Mouse (Mus musculus) ES-E14 (cell line): ENCODE data around the gene Arf3.

Experiments
- CHD2 ChIP-seq: IDR thresholded peaks from 2 replicates; pipeline ENCODE4 v1.6.1; 2014; ENCODE audit warnings: mild to moderate bottlenecking, low read depth, low read length, inconsistent platforms
- HCFC1 ChIP-seq: IDR thresholded peaks from 2 replicates; pipeline ENCODE4 v1.6.1; 2012; ENCODE audit warnings: low read length, inconsistent platforms, borderline replicate concordance; ENCODE audit not compliant: insufficient read depth
- MAFK ChIP-seq: IDR thresholded peaks from 2 replicates; pipeline ENCODE4 v1.6.1; 2014; ENCODE audit warnings: mild to moderate bottlenecking, low read depth, low read length, inconsistent platforms; ENCODE audit not compliant: insufficient read depth
- ZC3H11A ChIP-seq: IDR thresholded peaks from 2 replicates; pipeline ENCODE4 v1.6.1; 2012; ENCODE audit warnings: low read depth, mild to moderate bottlenecking, inconsistent platforms, low read length, borderline replicate concordance
- ZNF384 ChIP-seq: IDR thresholded peaks from 2 replicates; pipeline ENCODE4 v1.6.1; 2012; ENCODE audit warnings: low read depth, low read length, inconsistent platforms

GRCm38 (mm10) chr15:98742766-98743428, 20.1 kb downstream of the Arf3 start:
- TF ChIP-seq CHD2 (no peak), ZC3H11A (no peak), HCFC1 (no peak), MAFK (no peak), ZNF384 (no peak)
